Mouse (Mus musculus): ENCODE measurements around the gene Cep41. TPM values are rescaled to one million over a fixed set of nuclear protein-coding genes. Genes with fewer than 3 reads are reported as not detected.

Gene Cep41
- polyA plus RNA-seq (2012; rRNA removed; ENCODE audit: low replicate concordance) = 5.1 and 6.5 TPM in 2 replicates

DNA sequence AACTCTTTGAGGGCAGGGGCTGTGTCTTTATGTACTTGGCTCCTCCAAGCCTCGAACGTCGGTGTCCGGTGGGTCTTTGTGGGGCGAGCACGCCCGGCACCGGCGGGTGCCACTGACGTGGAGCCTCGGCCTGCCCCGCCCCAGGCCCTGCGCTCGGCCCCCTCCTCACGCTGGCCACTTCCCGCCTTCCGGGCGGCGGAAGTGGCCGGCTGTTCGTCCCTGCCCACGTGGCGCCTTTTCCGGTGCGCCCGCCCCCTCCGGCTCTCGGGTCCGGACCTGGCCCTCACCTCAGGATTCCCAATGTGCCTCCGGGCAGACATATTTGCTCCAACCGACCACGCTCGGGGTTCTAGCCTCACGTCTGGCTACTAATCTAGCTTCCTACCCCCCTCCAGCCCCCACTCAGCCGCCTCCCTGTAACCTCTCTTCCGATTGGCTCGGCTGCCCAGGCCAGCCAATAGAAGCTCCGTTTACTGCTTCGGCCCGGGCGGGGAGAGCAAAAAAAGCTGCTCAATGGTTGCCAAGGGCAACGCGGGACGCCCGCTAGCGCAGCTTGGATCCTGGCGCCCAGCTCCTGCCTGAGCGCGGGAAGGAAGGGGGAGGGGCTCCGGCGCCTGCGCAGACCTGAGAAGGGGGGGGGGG lies at the start of gene Cep41:
Gene Cep41, minus strand, starts transcription at position 400 of the 642 bp plus-strand sequence.

DNA sequence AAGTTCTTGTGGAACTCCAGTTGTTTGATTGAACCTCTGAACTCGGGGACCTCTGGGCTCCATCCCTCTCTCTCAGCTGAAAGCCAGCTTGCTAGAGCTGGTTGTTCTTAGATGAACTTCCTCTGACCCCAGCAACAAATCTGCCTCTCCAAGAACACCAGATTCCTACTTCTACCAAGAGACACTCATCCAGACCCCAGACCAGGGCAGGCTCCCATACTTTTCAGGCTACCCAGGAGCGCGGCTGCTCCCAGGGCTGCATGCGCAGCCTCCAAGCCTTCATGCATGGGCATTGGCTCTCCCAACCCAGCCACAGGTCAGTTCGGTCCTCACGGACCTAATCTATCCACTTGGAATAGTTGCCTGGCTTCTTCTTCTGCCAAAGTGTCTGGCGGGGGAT lies 29.8 kb upstream of the Cep41 start, which contains the start of gene Mest:
Gene Mest, plus strand, starts transcription at position 217 of the 400 bp plus-strand sequence.

DNA sequence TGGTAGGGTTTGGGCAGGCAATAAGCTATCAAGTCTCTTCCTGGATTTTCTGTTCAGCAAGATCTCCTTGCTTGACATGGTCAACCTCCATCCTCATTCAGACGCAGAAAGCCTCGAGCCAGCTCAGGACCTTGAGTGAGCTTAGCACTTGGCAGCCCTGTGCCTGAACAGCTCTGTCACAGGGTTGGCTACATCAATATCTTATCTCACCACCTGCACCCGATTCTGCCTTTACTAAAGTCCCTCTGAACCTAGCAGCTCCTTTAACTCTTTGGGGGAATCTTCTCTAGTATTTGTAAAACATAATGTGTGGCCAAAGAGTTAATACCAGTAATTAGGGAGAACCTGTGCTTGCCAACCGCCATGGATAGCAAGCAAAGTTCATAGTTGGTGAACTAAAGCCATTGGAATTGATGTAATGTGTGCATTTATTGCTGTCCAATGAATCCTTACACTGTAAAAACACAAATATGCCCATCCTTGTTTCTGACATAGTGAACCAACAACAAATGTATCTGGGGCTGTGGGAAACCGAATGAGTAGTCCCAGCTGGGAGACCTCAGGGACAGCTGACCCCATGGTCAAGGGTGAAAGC lies 54.8 kb downstream of the Cep41 start, which contains the start of gene Cpa1:
Gene Cpa1, plus strand, starts transcription at position 545 of the 595 bp plus-strand sequence.

DNA sequence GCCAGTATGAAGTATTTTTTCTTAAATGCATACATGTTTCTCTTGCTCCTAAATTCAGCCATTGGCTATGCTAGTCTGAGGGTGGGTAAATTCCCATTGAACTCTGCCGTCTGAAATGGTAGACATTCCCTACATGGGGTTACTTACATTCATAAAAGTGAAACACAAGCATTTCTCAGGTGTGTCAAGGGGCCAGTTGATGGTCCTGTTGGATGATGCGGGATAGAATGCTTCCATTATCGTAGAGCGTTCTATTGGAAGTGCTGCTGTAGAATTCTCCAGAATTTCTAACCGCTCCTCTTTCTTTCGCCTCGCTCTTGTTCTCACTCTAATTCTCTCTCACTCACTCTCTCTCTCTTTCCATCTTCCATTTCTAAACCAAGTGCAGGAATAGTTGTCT lies 82.8 kb downstream of the Cep41 start, which contains the start of gene Cpa5:
Gene Cpa5, plus strand, starts transcription at position 301 of the 400 bp plus-strand sequence.

Other genes starting within 250 kb of the Cep41 start
- gene Tmem209, start 184.0 kb downstream of the Cep41 start, polyA plus RNA-seq (2012; rRNA removed; ENCODE audit: low replicate concordance) = 42.5 and 60.0 TPM in 2 replicates
- not detected in 2 replicates for gene Ssmem1, start 183.9 kb downstream of the Cep41 start, polyA plus RNA-seq (2012; rRNA removed; ENCODE audit: low replicate concordance)
- 0.19 and 2.8 TPM in 2 replicates for gene Cpa2, start 152.2 kb downstream of the Cep41 start, polyA plus RNA-seq (2012; rRNA removed; ENCODE audit: low replicate concordance)
- gene Cpa4, start 125.4 kb downstream of the Cep41 start, polyA plus RNA-seq (2012; rRNA removed; ENCODE audit: low replicate concordance) = not detected in 2 replicates
- 0.34 TPM in 1 of 2 replicates, not detected in the other for gene Cpa5, start 82.7 kb downstream of the Cep41 start, polyA plus RNA-seq (2012; rRNA removed; ENCODE audit: low replicate concordance)
- 0.22 and 0.23 TPM in 2 replicates for gene Cpa1, start 54.5 kb downstream of the Cep41 start, polyA plus RNA-seq (2012; rRNA removed; ENCODE audit: low replicate concordance)
- gene Mest, start 29.8 kb upstream of the Cep41 start, polyA plus RNA-seq (2012; rRNA removed; ENCODE audit: low replicate concordance) = 269 and 1,242 TPM in 2 replicates
- gene Copg2, start 203.0 kb upstream of the Cep41 start, polyA plus RNA-seq (2012; rRNA removed; ENCODE audit: low replicate concordance) = 17.6 and 23.2 TPM in 2 replicates
- not detected in 2 replicates for gene Tsga13, start 221.8 kb upstream of the Cep41 start, polyA plus RNA-seq (2012; rRNA removed; ENCODE audit: low replicate concordance)